Mouse (Mus musculus) erythroblast, embryonic 14.5 days (primary cell): ENCODE results near the gene Olfr97.

Source experiments
- GATA1 ChIP-seq: IDR thresholded peaks from 2 replicates; pipeline ENCODE4 v1.6.1; 2012; ENCODE audit warnings: low read length, inconsistent platforms, mixed read lengths
- TAL1 ChIP-seq: IDR thresholded peaks from 3 replicates; pipeline ENCODE4 v1.6.1; 2012; ENCODE audit warnings: low read length, inconsistent platforms, mixed read lengths

DNA sequence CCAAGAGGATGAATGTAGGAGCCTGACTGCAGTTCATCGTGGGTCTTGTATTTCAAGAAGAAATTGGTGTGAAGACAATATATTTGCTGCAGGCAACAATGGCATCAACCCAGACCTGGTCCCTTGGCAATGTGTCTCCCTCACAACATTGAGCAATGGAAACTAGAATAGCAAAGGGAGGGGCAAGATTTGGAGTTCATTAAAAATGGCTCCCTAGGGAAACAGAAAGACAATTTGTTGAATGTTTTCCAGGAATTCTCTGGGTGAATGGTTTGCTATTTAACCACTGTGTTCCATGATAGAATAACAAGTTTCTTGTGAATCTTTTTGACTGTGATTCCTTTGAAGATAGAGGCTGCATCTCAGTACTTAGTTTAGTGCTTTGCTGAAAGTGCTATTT lies 26.5 kb upstream of the Olfr97 start, which contains the start of gene Olfr98:
- TF ChIP-seq GATA1 (no peak), TAL1 (no peak)
